Mouse (Mus musculus): ENCODE measurements around the gene Armc5.

DNA sequence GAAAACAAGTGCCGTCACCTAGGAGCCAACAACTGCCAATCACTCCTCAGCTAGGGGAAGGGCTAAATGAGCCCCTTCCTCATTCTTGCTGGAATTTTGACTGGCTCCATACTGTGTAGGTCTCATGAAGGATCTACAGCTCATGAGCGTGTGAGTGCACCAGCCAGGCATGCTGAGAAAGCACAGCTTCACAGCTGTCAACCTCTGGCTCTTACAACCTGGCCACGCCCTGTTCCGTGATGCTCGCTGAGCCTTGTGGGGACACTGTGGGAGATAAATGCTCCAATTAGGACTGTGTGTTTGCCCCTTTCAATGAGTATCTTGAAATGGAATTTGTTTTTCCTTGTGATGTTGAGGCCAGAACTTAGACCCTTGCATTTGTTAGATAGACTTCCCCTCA lies 12.9 kb downstream of the Armc5 start:
- TF ChIP-seq E2F4 (IDR thresholded peaks at IDR 0.05; ENCODE audit: borderline replicate concordance, low read depth, low read length) = no peak
- TF ChIP-seq CHD1 (IDR thresholded peaks at IDR 0.05; ENCODE audit: low read depth, low read length) = no peak
- no peak for TF ChIP-seq MAFK (IDR thresholded peaks at IDR 0.05; ENCODE audit: borderline replicate concordance, low read depth, low read length)
- TF ChIP-seq MEF2A (IDR thresholded peaks at IDR 0.05; ENCODE audit: extremely low read depth, insufficient replicate concordance, low read depth, low read length, poor library complexity, severe bottlenecking) = no peak
- TF ChIP-seq ZC3H11A (IDR thresholded peaks at IDR 0.05; ENCODE audit: low read depth, low read length) = no peak
- no peak for TF ChIP-seq POLR2A (IDR thresholded peaks at IDR 0.05; ENCODE audit: control insufficient read depth in 1 of 2, insufficient read depth in 1 of 2, low read depth in 1 of 2, low read length in 2 of 2, poor library complexity in 1 of 2)
- no peak for TF ChIP-seq CTCF (IDR thresholded peaks at IDR 0.05 in 2 of 3, conservative IDR thresholded peaks at IDR 0.05 in 1 of 3; ENCODE audit: control insufficient read depth in 1 of 3, insufficient read depth in 1 of 3, low read depth in 2 of 3, low read length in 3 of 3, poor library complexity in 1 of 3, severe bottlenecking in 1 of 3)
- no peak for TF ChIP-seq HCFC1 (IDR thresholded peaks at IDR 0.05; ENCODE audit: low read depth, low read length)
- TF ChIP-seq GATA1 (IDR thresholded peaks at IDR 0.05; ENCODE audit: low read depth, low read length) = no peak
- no peak for TF ChIP-seq JUND (IDR thresholded peaks at IDR 0.05; ENCODE audit: low read depth, low read length)

Measured in MEL (cell line).